Comparison of ENCODE assay signal across 8 mouse cellular contexts in the genomic region with DNA sequence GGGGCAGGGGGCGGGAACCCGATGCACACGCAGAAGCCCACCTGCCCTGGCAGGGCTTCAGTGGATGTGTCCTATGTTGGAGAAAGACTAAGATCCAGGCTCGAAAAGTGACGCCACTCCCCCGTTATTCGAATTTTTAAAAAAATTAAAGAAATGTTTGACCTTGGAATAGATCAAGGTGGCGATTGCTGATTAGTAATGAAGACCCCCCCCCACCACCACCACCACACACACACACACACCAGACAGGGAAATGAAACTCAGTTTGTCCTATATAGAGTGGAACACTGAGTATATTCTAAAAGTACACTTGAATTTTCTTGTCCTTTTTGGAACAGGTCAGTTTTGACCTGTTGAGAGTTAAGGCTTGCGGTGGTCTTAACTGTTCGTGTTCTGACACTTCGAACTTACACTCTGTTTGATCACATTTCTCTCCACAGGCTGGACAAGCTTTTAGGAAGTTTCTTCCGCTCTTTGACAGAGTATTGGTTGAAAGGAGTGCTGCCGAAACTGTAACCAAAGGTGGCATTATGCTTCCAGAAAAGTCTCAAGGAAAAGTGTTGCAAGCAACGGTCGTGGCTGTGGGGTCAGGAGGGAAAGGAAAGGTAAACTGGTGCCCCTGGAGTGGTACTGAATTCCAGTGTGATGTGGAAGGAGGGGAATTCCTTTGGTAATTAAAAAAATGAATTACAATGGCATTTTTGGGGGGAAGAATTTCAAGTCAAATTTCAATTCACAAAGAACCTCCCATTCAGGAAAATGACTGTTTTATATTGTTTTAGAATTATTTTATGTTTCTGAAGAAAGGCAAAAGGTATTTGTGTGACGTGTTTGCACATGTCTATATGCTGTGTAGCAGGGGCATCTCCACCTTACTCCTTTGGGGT. TPM values are rescaled to one million over a fixed set of nuclear protein-coding genes. Genes with fewer than 3 reads are reported as not detected.
DNase-seq lines count a peak whose midpoint lies in the region; ATAC-seq and TF ChIP-seq lines count a peak whose summit lies in the region.

No protein-coding gene starts in this region.

- peak overlapping the region; percentile 98 for H3K9ac ChIP-seq in heart, embryonic 11.5 days (ENCODE audit: low read depth, low read length)
- peak overlapping the region; percentile 99 for H3K9ac ChIP-seq in ES-E14 (ENCODE audit: insufficient read depth, low read depth, low read length, poor library complexity, severe bottlenecking)
- H3K9ac ChIP-seq in liver, embryonic 16.5 days (ENCODE audit: low read depth, low read length): peak overlapping the region; percentile 90

- 8% methylated on average over 16 of the region's 16 CpGs for WGBS in heart, embryonic 11.5 days (ENCODE audit: insufficient replicate concordance)
- WGBS in liver, embryonic 16.5 days (ENCODE audit: insufficient replicate concordance): 2% methylated on average over 16 of the region's 16 CpGs

- H3K36me3 ChIP-seq in heart, embryonic 11.5 days (ENCODE audit: control insufficient read depth, insufficient read depth, low read length): peaks cover 15% of the 10 kb centered on the region
- H3K36me3 ChIP-seq in ES-E14 (ENCODE audit: control insufficient read depth, insufficient read depth, low read length, poor library complexity, severe bottlenecking): peaks cover 22% of the 10 kb centered on the region
- H3K36me3 ChIP-seq in liver, embryonic 16.5 days (ENCODE audit: control insufficient read depth, insufficient read depth): peaks cover 10% of the 10 kb centered on the region

- H3K4me1 ChIP-seq in heart, embryonic 11.5 days (ENCODE audit: control insufficient read depth, insufficient read depth, low read length): peaks cover 19% of the 10 kb centered on the region
- H3K4me1 ChIP-seq in ES-E14 (ENCODE audit: control insufficient read depth in 2 of 2, insufficient read depth in 2 of 2, low read length in 2 of 2, poor library complexity in 1 of 2): peaks cover 2% of the 10 kb centered on the region in 2 experiments; a peak in 2 of 4 replicates
- peaks cover 14% of the 10 kb centered on the region for H3K4me1 ChIP-seq in liver, embryonic 16.5 days (ENCODE audit: control insufficient read depth, low read depth, low read length)

- no peak for ATAC-seq in heart, embryonic 11.5 days (replicated peaks; ENCODE audit: insufficient number of reproducible peaks, low FRiP score, low TSS enrichment)
- ATAC-seq in granulocyte monocyte progenitor cell, adult 5-6 weeks (replicated peaks; ENCODE audit: poor library complexity, severe bottlenecking): peak; percentile 4; the same call in 1 of the 2 replicates
- no peak for ATAC-seq in liver, embryonic 16.5 days (ENCODE audit: low read depth)

- no peaks in the 10 kb centered on the region for H3K27me3 ChIP-seq in heart, embryonic 11.5 days (ENCODE audit: control insufficient read depth, insufficient read depth, low read length)
- H3K27me3 ChIP-seq in liver, embryonic 16.5 days (ENCODE audit: control insufficient read depth, insufficient read depth, low read depth, low read length): no peaks in the 10 kb centered on the region

- peak overlapping the region; percentile 87 for H3K4me2 ChIP-seq in heart, embryonic 11.5 days
- H3K4me2 ChIP-seq in liver, embryonic 16.5 days (ENCODE audit: low read depth, low read length): peak overlapping the region; percentile 96

- H3K4me3 ChIP-seq in heart, embryonic 11.5 days (ENCODE audit: low read depth, low read length): peak overlapping the region; percentile 98
- peak overlapping the region; percentile 96 to 99 for H3K4me3 ChIP-seq in ES-E14 (ENCODE audit: insufficient read depth in 1 of 2, low read depth in 1 of 2, low read length in 2 of 2, poor library complexity in 1 of 2, severe bottlenecking in 1 of 2)
- peak overlapping the region; percentile 88 for H3K4me3 ChIP-seq in liver, embryonic 16.5 days (ENCODE audit: low read depth, low read length)

- no peak for DNase-seq in heart, adult 9 months (ENCODE audit: low spot score in 2 of 2)
- no peak for DNase-seq in ES-E14 (ENCODE audit: low read depth, low spot score)
- no peak for DNase-seq in frontal cortex, postnatal 25 days (ENCODE audit: low spot score in 2 of 2)
- no peak for DNase-seq in kidney, postnatal 36 days
- no peak for DNase-seq in left cerebral cortex, adult 18-20 months (ENCODE audit: low spot score in 2 of 2)

- H3K9me3 ChIP-seq in heart, embryonic 11.5 days (replicated peaks; ENCODE audit: control insufficient read depth, low read length): no peaks in the 10 kb centered on the region
- H3K9me3 ChIP-seq in ES-E14 (ENCODE audit: control insufficient read depth, insufficient read depth, low read depth, low read length): no peaks in the 10 kb centered on the region
- no peaks in the 10 kb centered on the region for H3K9me3 ChIP-seq in liver, embryonic 16.5 days (replicated peaks; ENCODE audit: control insufficient read depth, low read length)

- in situ Hi-C loops in ES-E14 (cut with MboI; ENCODE audit: low sequenced_read_pairs in 2 of 2, unreplicated experiment in 2 of 2): no loop called here

- H3K27ac ChIP-seq in heart, embryonic 11.5 days (ENCODE audit: low read depth, low read length): peak overlapping the region; percentile 99
- H3K27ac ChIP-seq in ES-E14 (ENCODE audit: insufficient read depth, low read depth, low read length, poor library complexity, severe bottlenecking): peak overlapping the region; percentile 96
- H3K27ac ChIP-seq in liver, embryonic 16.5 days (ENCODE audit: low read length): peak overlapping the region; percentile 94

TF ChIP-seq in ES-E14, 5 proteins besides CTCF, POLR2A, EP300 and RAD21:
- no peak for TF ChIP-seq ZNF384 (IDR thresholded peaks at IDR 0.05; ENCODE audit: low read depth, low read length)
- TF ChIP-seq HCFC1 (IDR thresholded peaks at IDR 0.05; ENCODE audit: borderline replicate concordance, insufficient read depth, low read length): no peak
- TF ChIP-seq MAFK (IDR thresholded peaks at IDR 0.05; ENCODE audit: insufficient read depth, low read depth, low read length): no peak
- no peak for TF ChIP-seq CHD2 (IDR thresholded peaks at IDR 0.05; ENCODE audit: low read depth, low read length)
- no peak for TF ChIP-seq ZC3H11A (IDR thresholded peaks at IDR 0.05; ENCODE audit: borderline replicate concordance, low read depth, low read length)

RNA-seq across cellular contexts. Expression of a gene that starts 0.8 kb away (rescaled TPM):
- polyA plus RNA-seq in heart, embryonic 11.5 days (2014; fragmentation: Nextera tagmentation; extraction: Ambion mirVana): 452 and 498 TPM in 2 replicates
- total RNA-seq in ES-E14 (2012; rRNA removed): 591 and 762 TPM in 2 replicates
- 291 and 340 TPM in 2 replicates for total RNA-seq in granulocyte monocyte progenitor cell, adult 5-6 weeks (2014; fragmentation: Nextera tagmentation)
- 555 and 596 TPM in 2 replicates for total RNA-seq in granulocyte monocyte progenitor cell, adult 5-6 weeks (2017)
- 236 and 253 TPM in 2 replicates for polyA plus RNA-seq in liver, embryonic 16.5 days (2015; fragmentation: Nextera tagmentation; extraction: Ambion mirVana)
- total RNA-seq in left cerebral cortex, adult 18-20 months (2021): 100 to 1,000 TPM; 163 to 173 TPM

RNA-seq across cellular contexts. Expression of a gene that starts 0.9 kb away (rescaled TPM):
- 428 and 433 TPM in 2 replicates for polyA plus RNA-seq in heart, embryonic 11.5 days (2014; fragmentation: Nextera tagmentation; extraction: Ambion mirVana)
- 592 and 697 TPM in 2 replicates for total RNA-seq in ES-E14 (2012; rRNA removed)
- total RNA-seq in granulocyte monocyte progenitor cell, adult 5-6 weeks (2014; fragmentation: Nextera tagmentation): 468 and 486 TPM in 2 replicates
- total RNA-seq in granulocyte monocyte progenitor cell, adult 5-6 weeks (2017): 471 and 514 TPM in 2 replicates
- polyA plus RNA-seq in liver, embryonic 16.5 days (2015; fragmentation: Nextera tagmentation; extraction: Ambion mirVana): 269 and 326 TPM in 2 replicates
- 10 to 100 TPM; 88.8 to 95.2 TPM for total RNA-seq in left cerebral cortex, adult 18-20 months (2021)

RNA-seq across cellular contexts. Expression of a gene that starts 36.3 kb away (rescaled TPM):
- polyA plus RNA-seq in heart, embryonic 11.5 days (2014; fragmentation: Nextera tagmentation; extraction: Ambion mirVana): 27.5 and 29.2 TPM in 2 replicates
- 10.8 and 20.4 TPM in 2 replicates for total RNA-seq in ES-E14 (2012; rRNA removed)
- 13.5 and 20.2 TPM in 2 replicates for total RNA-seq in granulocyte monocyte progenitor cell, adult 5-6 weeks (2014; fragmentation: Nextera tagmentation)
- 14.0 and 15.2 TPM in 2 replicates for total RNA-seq in granulocyte monocyte progenitor cell, adult 5-6 weeks (2017)
- 12.0 and 12.7 TPM in 2 replicates for polyA plus RNA-seq in liver, embryonic 16.5 days (2015; fragmentation: Nextera tagmentation; extraction: Ambion mirVana)
- 10 to 100 TPM; 32.2 to 34.1 TPM for total RNA-seq in left cerebral cortex, adult 18-20 months (2021)

RNA-seq across cellular contexts. Expression of a gene that starts 42.2 kb away (rescaled TPM):
- 119 and 120 TPM in 2 replicates for polyA plus RNA-seq in heart, embryonic 11.5 days (2014; fragmentation: Nextera tagmentation; extraction: Ambion mirVana)
- total RNA-seq in ES-E14 (2012; rRNA removed): 27.1 and 37.0 TPM in 2 replicates
- total RNA-seq in granulocyte monocyte progenitor cell, adult 5-6 weeks (2014; fragmentation: Nextera tagmentation): 42.9 and 43.9 TPM in 2 replicates
- 32.6 and 49.7 TPM in 2 replicates for total RNA-seq in granulocyte monocyte progenitor cell, adult 5-6 weeks (2017)
- polyA plus RNA-seq in liver, embryonic 16.5 days (2015; fragmentation: Nextera tagmentation; extraction: Ambion mirVana): 39.5 and 39.8 TPM in 2 replicates
- total RNA-seq in left cerebral cortex, adult 18-20 months (2021): 10 to 100 TPM; 55.3 to 59.4 TPM
